Mouse (Mus musculus): ENCODE measurements around the gene Arhgap8.

GRCm38 (mm10) chr15:84714730-84715129 is 5.1 kb upstream of the Arhgap8 start:
- no peak for TF ChIP-seq POLR2A (IDR thresholded peaks at IDR 0.05; ENCODE audit: borderline replicate concordance, insufficient read depth, low read length)
- TF ChIP-seq CTCF (IDR thresholded peaks at IDR 0.05; ENCODE audit: borderline replicate concordance, insufficient read depth, low read depth, low read length), result no peak

Data from cerebellum, adult 2 months (tissue).